Mouse (Mus musculus) adrenal gland, postnatal 10 days (tissue): ENCODE results near the gene Aste1. TPM values are rescaled to one million over a fixed set of nuclear protein-coding genes. Genes with fewer than 3 reads are reported as not detected.
A peak's percentile ranks its signal among the peaks of the same experiment; 100 is the strongest.

ENCODE experiments used
- DNase-seq: peaks from one replicate; pipeline ENCODE4 v3.0.0; 2021; ENCODE audit warnings: mixed read lengths
- long read RNA-seq, 2 experiments: library from polyadenylated mRNA; stranded (forward); transcript quantifications; one replicate each; pipeline ENCODE4 v2.0.0; 2021
- total RNA-seq, 2 experiments: library from RNA; stranded (reverse); gene quantifications; 2 replicates each; pipeline ENCODE4 v1.2.3; 2021

Gene Aste1
- total RNA-seq, result 10 to 100 TPM; 13.9 to 18.4 TPM
- long read RNA-seq, experiment 1, partial matches to known transcripts, result 0 of 5 reads
- long read RNA-seq, experiment 1, other reads (novel, unspliced or antisense), result 2 of 5 reads
- long read RNA-seq, experiment 2, partial matches to known transcripts, result 0 of 7 reads
- long read RNA-seq, experiment 2, other reads (novel, unspliced or antisense), result 5 of 7 reads

DNA sequence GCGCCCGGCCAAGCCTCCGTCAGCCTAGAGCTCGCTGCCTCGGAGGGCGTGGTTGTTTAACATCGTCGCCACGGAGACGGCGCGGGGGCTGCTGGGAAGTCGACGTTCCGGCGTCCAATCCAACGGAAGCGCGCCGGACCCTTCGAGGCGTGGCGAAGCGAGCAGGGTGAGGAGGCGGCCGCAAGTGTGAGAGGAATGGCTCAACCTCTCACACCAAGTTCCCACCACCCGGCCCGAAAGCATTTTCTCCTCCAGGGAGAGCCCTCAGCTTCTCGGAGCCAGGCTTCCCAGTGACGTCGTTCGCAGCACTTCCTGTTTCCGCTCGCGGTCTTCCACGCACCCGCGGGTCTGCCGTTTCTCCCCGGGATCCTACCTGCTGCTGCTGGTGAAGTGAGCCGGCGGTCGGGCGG is at the start of gene Aste1, which contains the start of gene Nek11:
TSS of gene Aste1 (plus strand) at position 175 of the 410 bp plus-strand sequence.
TSS of gene Nek11 (minus strand) at position 307 of the 410 bp plus-strand sequence.
- DNase-seq, result peak; percentile 97

DNA sequence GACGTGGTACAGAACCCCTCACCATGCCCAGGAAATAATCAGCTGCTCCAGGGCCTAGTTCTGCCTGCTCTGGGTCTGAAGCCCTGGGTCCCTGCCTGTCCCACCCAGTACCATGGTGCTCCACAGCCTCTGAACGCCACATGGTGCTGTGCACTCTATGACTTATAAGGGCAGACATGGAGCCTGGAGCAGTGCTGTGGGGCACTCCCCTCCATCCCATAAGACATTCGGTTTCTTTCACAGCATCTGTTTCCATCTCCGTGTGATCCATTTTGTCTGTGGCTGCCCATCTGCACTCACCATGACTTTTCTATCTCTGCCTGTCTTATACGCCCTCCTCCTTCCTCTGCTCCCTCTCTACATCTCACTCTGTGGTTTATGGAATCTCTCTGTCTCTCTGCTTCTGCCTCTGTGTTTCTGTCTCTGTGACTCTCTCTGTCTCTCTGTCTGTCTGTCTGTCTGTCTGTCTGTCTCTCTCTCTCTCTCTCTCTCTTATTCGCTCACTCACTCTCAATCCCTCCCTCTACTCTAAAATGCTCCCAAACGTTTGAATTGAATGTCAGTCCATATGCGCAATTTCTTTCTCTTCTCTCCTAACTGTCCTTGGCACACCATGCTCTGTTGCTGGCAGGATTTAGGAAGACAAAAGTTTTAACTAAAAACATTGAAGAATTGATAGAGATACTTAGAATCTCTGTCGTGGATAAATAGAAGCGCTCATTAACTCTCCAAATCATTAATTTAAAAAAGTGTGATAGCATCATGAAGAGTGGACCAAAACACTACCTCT is 46.8 kb upstream of the Aste1 start:
- DNase-seq, result no peak

DNA sequence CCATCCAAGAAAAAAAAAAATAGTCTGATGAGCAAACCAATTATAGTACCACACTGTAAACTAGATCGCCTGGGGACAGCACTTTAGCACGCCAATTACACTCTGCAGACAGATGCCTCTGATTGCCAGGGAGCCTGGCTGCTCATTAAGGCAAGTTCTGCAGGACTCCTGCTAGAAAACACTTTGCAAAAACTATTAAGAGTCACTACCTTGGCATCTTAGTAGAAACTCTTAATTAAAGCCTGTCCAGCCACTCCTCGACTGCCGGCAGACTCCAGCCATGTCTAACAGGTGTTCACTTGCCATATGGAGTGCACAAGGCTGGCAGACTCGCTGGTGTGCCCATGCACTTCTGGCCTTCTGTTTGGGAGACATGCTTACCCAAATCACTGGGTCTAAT is 46.2 kb upstream of the Aste1 start:
- DNase-seq, result no peak

DNA sequence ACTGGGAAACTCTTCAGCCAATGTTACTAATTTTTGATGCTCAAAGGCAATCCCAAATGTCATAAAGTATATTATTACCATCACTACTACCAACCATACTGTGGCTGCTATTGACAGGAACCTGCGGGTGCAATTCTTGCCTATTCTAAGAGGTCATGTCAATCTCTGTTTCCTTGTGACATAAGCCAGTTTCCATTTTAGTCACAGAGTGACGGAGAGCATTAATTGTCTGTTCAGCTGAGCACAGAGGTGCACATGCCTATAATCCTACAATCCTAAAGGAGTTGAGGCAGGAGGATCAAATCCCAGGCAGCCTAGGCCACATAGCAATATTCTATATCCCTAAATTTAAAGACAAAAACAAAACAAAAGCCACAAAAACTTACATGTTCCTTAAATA is 33.0 kb upstream of the Aste1 start:
- DNase-seq, result no peak

DNA sequence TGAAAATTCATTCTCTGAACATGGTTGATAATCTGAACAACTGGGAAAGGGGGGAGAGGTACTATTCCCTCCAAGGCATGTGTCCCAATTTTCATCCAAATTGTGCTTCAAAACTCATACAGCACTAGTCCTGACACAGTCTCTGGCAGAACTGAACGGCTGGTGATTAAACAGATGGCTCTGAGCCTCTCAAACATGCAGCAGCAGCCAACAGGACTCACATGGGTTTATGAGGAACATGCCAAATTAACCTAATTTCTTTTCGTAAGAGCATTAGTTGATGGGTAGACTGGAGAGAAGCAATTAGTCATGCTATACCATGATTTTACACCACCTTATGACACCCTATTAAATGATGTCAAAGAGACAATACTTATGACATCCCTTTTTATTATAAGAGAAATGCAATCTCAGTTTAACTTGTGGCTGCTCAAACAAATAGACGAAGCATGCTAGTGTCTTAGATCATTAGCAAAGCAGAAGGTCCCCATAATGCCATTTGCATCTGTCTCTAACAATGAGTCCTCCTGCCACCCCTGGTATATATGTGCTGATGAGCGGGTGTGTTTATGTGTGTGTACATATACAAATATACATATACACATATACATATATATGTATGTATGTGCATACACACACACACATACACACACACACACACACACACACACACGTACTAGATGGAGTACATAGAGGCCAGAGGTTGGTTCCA is 31.5 kb upstream of the Aste1 start:
- DNase-seq, result no peak

DNA sequence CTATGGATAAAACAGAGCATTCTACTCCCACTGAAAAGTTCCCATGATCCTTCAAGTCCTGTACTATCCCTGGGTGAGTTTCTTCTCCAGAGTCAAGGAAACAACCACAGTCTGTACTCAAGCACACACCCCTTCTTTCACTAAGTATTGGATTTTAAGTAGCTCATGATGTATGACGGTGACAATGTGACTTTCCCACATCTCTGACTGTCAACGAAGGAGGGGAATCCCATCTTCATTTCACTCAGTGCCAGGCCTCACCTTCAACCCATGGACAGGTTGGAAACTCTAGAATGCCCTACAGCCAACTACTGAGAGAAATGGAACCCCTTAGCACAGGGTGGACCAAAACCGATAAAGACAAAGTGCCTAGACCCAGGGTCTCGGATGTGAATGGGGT is 29.0 kb upstream of the Aste1 start:
- no peak for DNase-seq

DNA sequence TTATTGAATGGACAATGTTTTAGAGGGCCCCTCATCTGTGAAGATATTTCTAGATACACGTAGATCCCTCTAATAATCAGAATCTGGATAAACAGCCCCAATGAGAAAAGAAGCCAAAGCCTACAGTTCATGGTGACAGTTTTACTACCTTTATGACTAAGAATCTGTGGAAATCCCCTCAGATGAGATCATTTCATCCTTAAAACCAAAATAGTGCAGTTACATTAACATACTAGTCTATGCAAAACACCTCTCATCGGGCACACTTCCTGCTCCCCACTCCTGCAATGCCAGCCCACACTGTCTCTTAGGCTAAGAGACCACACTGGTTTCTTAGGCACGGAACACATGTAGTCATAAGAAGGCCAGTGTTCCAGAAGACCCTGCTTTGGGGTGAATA is 26.6 kb upstream of the Aste1 start:
- DNase-seq, result no peak

DNA sequence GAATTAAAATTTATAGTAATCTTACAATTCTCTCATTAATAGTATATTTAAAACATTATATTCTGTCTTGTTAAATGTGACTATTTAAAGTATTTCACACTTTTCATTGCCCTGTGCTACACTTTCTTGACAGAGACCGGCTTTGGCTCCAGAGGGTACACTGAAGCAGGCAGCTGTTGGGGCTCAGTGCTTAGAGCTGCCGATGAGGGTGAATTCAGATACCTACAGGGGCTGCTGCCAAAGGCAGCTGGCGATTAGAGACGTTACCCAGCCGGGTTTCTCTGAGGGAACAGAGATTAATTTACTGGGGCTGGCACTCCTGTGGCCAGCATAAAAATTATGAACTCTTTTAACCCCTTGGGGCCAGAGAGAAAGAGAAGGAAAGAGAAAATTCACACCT is 20.8 kb upstream of the Aste1 start:
- no peak for DNase-seq

DNA sequence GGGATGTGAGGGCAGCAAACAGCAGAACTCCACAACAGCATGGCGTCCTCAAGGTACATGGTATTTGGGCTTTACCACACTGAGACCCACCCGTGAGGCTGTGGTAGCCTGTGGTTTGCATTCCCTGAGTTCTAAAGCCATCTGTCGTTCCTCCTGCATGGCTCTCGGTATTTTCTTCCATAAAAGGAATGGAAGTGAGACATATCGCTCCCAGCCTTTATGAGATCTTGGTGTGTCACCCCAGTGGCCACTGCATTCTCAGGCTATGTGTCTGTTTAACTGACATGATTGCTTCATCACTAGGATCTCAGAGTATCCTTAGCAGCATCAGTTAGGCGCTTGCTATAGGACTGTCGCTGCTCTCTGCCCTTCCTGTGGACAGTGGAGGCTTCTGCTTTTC is 18.8 kb upstream of the Aste1 start:
- DNase-seq, result no peak

DNA sequence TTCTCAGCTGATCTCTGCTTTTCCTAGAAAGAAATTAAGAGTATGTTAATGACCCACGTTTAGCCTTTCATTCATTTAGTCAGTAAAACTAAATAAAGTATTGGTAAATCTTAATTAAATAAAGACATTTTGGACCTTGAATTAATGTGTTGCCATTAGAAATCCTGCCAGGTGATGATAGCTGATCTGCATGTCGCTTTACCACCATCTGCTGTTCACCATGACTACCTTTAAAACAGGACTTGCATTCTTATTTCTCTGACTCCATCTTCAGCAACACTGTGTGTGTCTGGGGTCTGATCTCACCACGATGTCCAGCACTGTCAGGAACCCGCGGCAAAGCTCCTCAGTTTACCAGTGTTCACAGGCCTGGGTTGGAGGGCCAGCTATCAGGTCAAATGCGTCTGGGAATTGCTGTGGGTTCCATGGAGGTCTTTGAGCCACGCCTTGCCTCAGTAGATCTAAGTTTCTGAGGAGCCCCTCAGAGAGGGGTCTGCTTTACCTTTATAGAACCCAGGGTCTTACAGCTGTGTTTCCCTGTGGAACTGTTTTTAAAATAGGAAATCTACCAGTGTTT is 18.1 kb upstream of the Aste1 start:
- DNase-seq, result no peak

DNA sequence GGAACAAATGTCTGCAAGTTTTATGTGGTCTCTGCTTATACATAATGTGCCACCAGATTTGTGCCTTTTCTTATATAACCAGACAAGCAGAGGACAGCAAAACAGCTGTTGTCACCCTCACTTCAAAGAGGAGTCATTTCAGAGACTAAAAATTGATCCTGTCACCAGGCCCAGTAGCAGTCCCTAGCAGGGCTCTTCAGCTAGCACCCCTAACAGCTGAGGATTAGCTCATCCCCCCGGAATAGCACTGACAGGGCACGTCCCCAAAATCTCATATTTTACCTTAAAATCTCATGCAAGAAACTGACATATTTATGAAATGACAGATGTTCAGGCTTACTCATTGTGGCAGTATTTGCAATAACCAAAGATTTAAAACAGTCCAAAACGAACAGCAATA is 17.6 kb upstream of the Aste1 start:
- DNase-seq, result no peak

DNA sequence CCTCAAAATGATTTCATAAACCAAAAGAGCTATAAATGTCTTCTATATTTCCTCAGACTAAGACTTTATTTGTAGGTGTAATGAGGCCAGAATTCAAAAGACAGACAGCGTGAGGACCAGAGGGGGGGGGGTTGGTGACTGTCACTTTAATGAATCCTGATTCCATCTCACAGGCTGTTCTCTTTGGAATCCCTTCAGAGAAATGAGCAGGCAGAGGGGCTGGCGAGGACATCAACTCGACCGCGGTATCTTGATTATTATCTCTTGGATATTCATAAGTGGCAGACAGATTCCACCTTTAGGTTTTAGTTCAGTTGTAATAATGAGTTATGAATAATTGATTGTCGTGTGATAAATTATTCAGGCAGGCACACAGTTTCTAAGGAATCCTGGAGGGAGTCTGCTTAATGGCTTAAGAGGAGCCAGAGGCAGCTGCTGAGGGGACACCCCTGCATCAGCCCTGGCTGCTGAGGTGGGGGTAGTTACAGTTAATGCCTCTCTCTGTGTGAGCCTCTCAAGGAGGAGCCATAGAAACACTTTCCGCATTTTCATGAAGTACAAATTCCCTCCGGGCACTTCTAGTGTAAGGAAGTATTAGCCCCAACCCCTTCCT is 15.6 kb upstream of the Aste1 start:
- no peak for DNase-seq

DNA sequence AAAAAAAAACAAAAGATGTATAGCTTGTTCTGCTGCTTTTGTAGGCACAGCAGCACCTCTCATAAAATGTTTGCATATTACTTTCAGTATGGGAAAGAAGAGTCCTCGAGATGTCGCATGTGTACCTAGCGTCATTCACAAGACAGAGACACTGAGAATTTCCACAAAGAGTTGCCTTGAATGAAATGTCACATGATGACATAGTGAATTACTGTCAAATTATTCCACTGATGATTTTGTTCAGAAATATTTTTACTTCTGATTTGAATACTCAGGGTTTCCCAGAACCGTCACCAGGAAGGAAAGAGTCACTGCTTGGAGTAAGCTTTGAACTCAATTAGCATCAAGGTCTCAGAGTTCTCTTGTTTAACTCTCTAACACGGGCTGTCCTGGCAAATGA is 7.8 kb upstream of the Aste1 start:
- no peak for DNase-seq

DNA sequence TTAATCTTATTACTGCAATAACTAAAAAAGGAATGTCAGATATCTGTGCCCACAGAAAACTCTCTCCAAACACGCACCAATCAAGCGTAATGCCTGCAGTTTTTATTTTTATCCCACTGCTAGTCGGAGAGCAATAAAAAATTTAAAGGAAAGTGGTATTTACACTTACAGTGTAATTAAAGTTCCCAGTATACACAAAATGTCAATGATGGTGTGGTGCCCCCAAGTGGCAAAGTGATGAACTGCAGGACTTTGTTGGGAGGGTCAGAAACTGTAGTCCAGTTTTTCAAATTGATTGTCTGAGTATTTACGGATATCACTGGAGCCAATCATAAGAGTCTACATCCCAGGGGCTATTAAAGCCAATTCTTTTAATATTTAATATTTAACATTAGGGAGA is 5.9 kb upstream of the Aste1 start:
- peak; percentile 85 for DNase-seq

DNA sequence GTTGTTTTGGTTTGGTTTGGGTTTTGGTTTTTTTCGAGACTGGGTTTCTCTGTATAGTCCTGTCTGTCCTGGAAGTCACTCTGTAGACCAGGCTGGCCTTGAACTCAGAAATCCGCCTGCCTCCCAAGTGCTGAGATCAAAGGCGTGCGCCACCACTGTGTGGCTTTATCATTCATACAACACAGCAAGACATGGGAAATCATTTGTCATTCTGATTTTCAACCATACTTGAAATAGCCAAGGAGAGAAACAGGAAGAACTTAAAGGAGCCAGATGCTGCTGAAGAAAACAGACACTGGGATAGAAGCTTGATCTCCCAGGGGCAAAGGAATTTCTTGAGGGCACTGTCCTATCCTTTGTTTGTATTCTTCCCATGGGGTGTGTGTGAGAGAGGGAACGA is 4.6 kb upstream of the Aste1 start:
- DNase-seq, result no peak

DNA sequence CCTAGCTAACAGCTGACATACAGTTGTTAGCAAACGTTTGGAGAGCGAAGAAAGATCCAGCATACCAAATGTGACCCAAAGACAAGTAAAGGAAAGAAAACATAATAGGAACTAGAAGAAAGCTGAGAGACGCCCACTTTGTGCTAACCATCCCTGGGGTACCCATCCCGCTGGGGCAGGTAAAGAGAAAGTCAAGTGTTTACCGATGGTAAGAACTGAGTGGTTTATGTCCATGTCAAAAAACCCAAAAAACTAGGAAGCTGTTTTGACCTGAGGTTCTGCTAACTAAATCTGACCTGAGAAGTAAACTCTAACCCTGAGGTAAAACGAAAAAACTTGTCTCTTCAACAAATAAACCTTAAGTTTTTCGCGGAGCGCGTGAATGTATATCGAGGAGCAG is 472 bp upstream of the Aste1 start:
- DNase-seq, result no peak

DNA sequence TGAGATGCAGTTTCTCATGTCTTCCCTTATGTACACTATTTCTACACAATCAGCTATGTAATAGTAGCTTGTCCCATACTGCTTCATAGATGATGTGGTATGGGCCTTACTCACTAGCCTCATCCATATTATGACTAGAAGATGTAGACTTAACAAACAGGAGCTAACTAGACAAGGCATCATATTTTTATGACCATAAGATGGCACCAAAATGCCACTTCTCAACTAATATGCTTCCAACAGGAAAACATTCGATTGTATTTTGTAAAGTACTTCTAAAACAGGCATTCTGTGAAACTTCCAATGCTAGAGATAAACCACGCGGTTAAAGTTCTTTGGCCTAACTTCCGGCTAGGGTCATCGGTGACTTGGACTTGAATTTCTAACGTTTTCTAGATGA is 13.4 kb downstream of the Aste1 start:
- no peak for DNase-seq

DNA sequence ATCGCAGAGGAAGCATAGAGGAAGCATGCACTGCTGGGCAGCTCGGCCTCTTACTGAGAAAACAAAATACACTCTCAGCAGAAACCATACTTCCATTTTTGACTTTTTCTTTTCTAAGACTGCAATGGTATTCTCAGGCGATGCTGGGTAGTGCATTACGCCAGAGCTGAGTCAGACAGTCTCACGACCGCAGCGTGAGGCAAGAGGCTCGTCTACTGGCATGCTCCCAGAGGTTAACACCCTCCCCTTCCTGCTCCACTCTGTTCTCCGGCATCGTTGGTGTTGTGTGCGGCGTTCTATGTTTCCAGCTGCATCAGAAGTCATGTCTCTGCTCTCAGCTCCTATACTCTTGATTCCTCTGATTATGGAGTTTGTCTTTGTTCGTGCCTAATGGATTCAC is 63.8 kb downstream of the Aste1 start:
- DNase-seq, result peak; percentile 33

DNA sequence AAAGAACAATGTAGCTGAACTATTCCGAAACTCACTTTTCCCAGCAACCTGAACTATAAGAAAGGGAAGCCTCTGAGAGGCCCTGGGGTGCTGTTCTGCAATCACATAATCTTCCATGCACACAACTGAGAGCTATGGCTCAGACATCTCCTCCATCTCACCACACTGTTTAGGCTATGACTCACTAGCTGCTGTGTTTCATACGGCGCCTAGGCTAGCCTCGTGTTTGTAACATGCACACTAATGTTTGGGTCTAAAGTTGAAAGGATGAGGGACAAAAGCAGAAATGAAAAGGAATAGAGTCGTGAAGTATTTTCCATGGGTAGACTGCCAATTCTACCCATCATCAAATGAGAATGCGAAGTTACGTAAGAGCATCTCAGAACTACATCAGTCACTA is 66.3 kb downstream of the Aste1 start:
- no peak for DNase-seq
